Mouse (Mus musculus) thymus, postnatal 0 days (tissue): ENCODE data around the gene Stap1. TPM values are rescaled to one million over a fixed set of nuclear protein-coding genes. Genes with fewer than 3 reads are reported as not detected.

Source experiments
- DNase-seq: peaks from one replicate; pipeline ENCODE4 v3.0.0-alpha.2; 2015; ENCODE audit warnings: low spot score
- polyA plus RNA-seq: library from polyadenylated mRNA; unstranded; fragments of >200 nt; fragmentation: Nextera tagmentation; extraction: Ambion mirVana; gene quantifications from 2 replicates; pipeline ENCODE4 v1.2.1, GENCODE M21; 2015

Gene Stap1
- polyA plus RNA-seq, 1 experiment from 2014 or later, result 77.4 TPM

- no peak for DNase-seq
Observed at GRCm38 (mm10) chr5:86118457-86119094, 47.0 kb downstream of the Stap1 start.

- DNase-seq, result no peak
Observed at GRCm38 (mm10) chr5:86128749-86129148, 57.2 kb downstream of the Stap1 start.

GRCm38 (mm10) chr5:86129828-86130227 lies 58.3 kb downstream of the Stap1 start:
- no peak for DNase-seq

Other genes starting within 250 kb of the Stap1 start
- gene Cenpc1, start 6.2 kb upstream of the Stap1 start, polyA plus RNA-seq, result 27.8 and 32.1 TPM in 2 replicates
- gene Uba6, start 101.1 kb downstream of the Stap1 start, polyA plus RNA-seq, result 8.7 and 9.9 TPM in 2 replicates
- not detected in 2 replicates for gene Gnrhr, start 126.2 kb downstream of the Stap1 start, polyA plus RNA-seq
- gene Tmprss11c, start 217.6 kb downstream of the Stap1 start, polyA plus RNA-seq, result not detected in 2 replicates